Mouse (Mus musculus) kidney, adult 8-10 months (tissue): ENCODE measurements around the gene Cdc20.
A peak's percentile ranks its signal among the peaks of the same experiment; 100 is the strongest.

Experiments used
- DNase-seq, 2 experiments: peaks; one replicate each; pipeline ENCODE4 v3.0.0; 2022

Gene Cdc20

GRCm38 (mm10) chr4:118417112-118417797, 19.9 kb downstream of the Cdc20 start:
- DNase-seq: no peak

- DNase-seq: no peak
Observed at GRCm38 (mm10) chr4:118416329-118416728, 20.8 kb downstream of the Cdc20 start.

- no peak for DNase-seq
Observed at GRCm38 (mm10) chr4:118415779-118416178, 21.4 kb downstream of the Cdc20 start.

GRCm38 (mm10) chr4:118413553-118413952, 23.6 kb downstream of the Cdc20 start:
- DNase-seq: no peak

GRCm38 (mm10) chr4:118410871-118411270, 26.3 kb downstream of the Cdc20 start:
- no peak for DNase-seq

- peak; percentile 93 for DNase-seq
Observed at GRCm38 (mm10) chr4:118409142-118409900, 27.8 kb downstream of the Cdc20 start, which contains the start of the genes Szt2 and Med8. Gene Szt2 (minus strand): TSS chr4:118409273. Gene Med8 (plus strand): TSS chr4:118409337.

- peak in 1 of 2 experiments; percentile 13 for DNase-seq
Observed at GRCm38 (mm10) chr4:118402701-118403100, 34.5 kb downstream of the Cdc20 start.

GRCm38 (mm10) chr4:118401918-118402317, 35.2 kb downstream of the Cdc20 start:
- DNase-seq: no peak

GRCm38 (mm10) chr4:118401421-118401820, 35.7 kb downstream of the Cdc20 start:
- DNase-seq: no peak

GRCm38 (mm10) chr4:118398400-118398799, 38.8 kb downstream of the Cdc20 start:
- DNase-seq: no peak

- peak; percentile 15 to 55 for DNase-seq
Observed at GRCm38 (mm10) chr4:118396433-118396832, 40.7 kb downstream of the Cdc20 start.

- no peak for DNase-seq
Observed at GRCm38 (mm10) chr4:118395289-118395688, 41.9 kb downstream of the Cdc20 start.

- DNase-seq: no peak
Observed at GRCm38 (mm10) chr4:118394505-118394904, 42.6 kb downstream of the Cdc20 start.

- DNase-seq: no peak
Observed at GRCm38 (mm10) chr4:118390146-118390545, 47.0 kb downstream of the Cdc20 start.

GRCm38 (mm10) chr4:118387316-118387715, 49.8 kb downstream of the Cdc20 start:
- no peak for DNase-seq

GRCm38 (mm10) chr4:118383271-118383670, 53.9 kb downstream of the Cdc20 start:
- DNase-seq: no peak
